Mouse (Mus musculus) G1E (cell line): ENCODE data around the gene Trpc7.

Experiments used
- CTCF ChIP-seq: IDR thresholded peaks from 2 replicates; pipeline ENCODE4 v1.5.1; 2012; ENCODE audit warnings: low read depth, low read length, inconsistent platforms, mixed read lengths
- GATA1 ChIP-seq: IDR thresholded peaks from 2 replicates; pipeline ENCODE4 v1.6.1; 2012; ENCODE audit warnings: borderline replicate concordance, low read length, inconsistent platforms, mixed read lengths
- POLR2AphosphoS5 ChIP-seq: IDR thresholded peaks from 2 replicates; pipeline ENCODE4 v1.6.1; 2012; ENCODE audit warnings: low read depth, low read length, inconsistent platforms; ENCODE audit not compliant: insufficient replicate concordance
- TAL1 ChIP-seq: conservative IDR thresholded peaks from 2 replicates; pipeline ENCODE4 v1.6.1; 2012; ENCODE audit warnings: low read depth, low read length, inconsistent platforms, mixed read lengths

DNA sequence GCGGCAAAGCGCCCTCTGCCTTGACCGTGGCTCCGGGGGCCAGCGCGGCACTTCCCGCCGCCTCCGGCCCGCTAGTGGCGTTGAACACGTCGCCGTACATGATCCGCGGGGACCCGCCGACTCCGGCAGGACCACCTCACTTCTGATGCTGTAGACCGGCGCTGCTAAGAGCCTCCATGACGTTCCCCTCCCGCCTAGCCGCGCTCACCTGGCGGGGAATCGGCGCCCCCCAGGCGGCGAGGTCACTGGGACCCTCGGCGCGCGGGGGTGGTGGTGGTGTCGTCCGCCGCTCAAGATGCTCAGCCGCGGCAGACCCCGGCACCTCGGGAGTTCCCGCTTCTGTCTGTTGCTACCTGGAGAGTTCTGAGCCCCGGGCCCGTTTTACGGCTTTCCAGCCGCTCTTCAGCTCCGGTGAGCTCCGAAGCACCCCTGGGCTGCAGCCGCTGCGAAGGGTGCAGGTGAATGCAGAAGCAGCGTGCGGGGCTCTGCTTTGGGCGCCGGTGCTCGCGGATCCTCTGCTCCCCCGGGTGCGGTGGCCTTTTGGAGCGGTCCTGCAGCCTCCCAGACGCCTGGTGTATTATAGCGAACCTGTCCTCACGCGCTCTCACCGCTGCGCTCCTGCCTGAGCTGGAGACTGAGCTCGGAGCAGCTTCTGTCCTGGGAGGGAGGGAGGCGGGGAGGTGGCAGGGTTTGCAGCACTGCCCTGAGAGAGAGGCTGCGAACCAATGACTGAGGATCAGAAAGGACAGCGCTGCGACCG, 142.4 kb downstream of the Trpc7 start, which contains the start of gene Gm45623:
- no peak for TF ChIP-seq CTCF
- no peak for TF ChIP-seq GATA1
- TF ChIP-seq TAL1: no peak
- no peak for TF ChIP-seq POLR2AphosphoS5
